Mouse (Mus musculus): ENCODE measurements at regions not wholly inside any gene's neighbourhood (a gene's known extent, or its start where the extent isn't known, plus 50 kb on each side); places are given as distances from the start of the nearest gene placed in this dataset.

GRCm38 (mm10) chr13:53522807-53523206, 49.9 kb upstream of the Msx2 start:
- H3K9ac ChIP-seq (ENCODE audit: control insufficient read depth, low read depth, low read length, poor library complexity, severe bottlenecking) = no peak overlapping the region
- no peaks in the 10 kb centered on the region for H3K9me3 ChIP-seq (replicated peaks; ENCODE audit: insufficient read depth, low read length)
- DNase-seq (ENCODE audit: low read depth, low spot score) = no peak
- H3K27me3 ChIP-seq (ENCODE audit: control insufficient read depth in 1 of 2, insufficient read depth in 2 of 2, low read length in 2 of 2) = no peaks in the 10 kb centered on the region
- H3K27ac ChIP-seq (ENCODE audit: control insufficient read depth, low read depth, low read length) = no peak overlapping the region
- H3K79me2 ChIP-seq (ENCODE audit: control insufficient read depth, insufficient read depth, low read length, poor library complexity) = no peaks in the 10 kb centered on the region
- H3K36me3 ChIP-seq (ENCODE audit: control insufficient read depth in 1 of 2, insufficient read depth in 2 of 2, low read length in 2 of 2) = no peaks in the 10 kb centered on the region
- no peak for TF ChIP-seq MAFK (IDR thresholded peaks at IDR 0.05; ENCODE audit: borderline replicate concordance, low read depth, low read length)
- no peaks in the 10 kb centered on the region for H3K4me1 ChIP-seq (ENCODE audit: control insufficient read depth in 1 of 2, insufficient read depth in 2 of 2, low read length in 2 of 2)
- no peak overlapping the region for H3K4me3 ChIP-seq (ENCODE audit: control insufficient read depth in 1 of 2, insufficient read depth in 1 of 2, low read depth in 2 of 2, low read length in 2 of 2)
